Comparison of ENCODE assay signal across 9 mouse cellular contexts in genomic region chr15:77220137-77220536, GRCm38 (mm10).
A peak's percentile ranks its signal among the peaks of the same experiment; 100 is the strongest.
DNase-seq lines count a peak whose midpoint lies in the region; ATAC-seq and TF ChIP-seq lines count a peak whose summit lies in the region.
"Had no signal": no experiment of that assay in that cellular context is flagged by ENCODE, and none has a peak within 500 bp of the region (broad histone marks: within the 10 kb centered on the region; RNA-seq: fewer than 3 reads in every experiment).

No protein-coding gene starts in this region.

- peak; percentile 47; the same call in 1 of the 2 replicates for ATAC-seq in liver, embryonic 15.5 days (ENCODE audit: insufficient read depth)
- no peak for ATAC-seq in forebrain, embryonic 14.5 days
- no peak for ATAC-seq in midbrain, embryonic 13.5 days

- no peak for TF ChIP-seq POLR2A in testis, adult 2 months (IDR thresholded peaks at IDR 0.05; ENCODE audit: control insufficient read depth, low read depth, low read length)

- intact Hi-C loops in heart, postnatal 10 days (cut with DNase I) = no loop called here

- H3K4me1 ChIP-seq in testis, adult 2 months (ENCODE audit: control insufficient read depth, insufficient read depth, low read length) = no peaks in the 10 kb centered on the region
- H3K4me1 ChIP-seq in liver, embryonic 15.5 days (replicated peaks) = peaks cover 12% of the 10 kb centered on the region; the same call in 1 of the 2 replicates
- H3K4me1 ChIP-seq in forebrain, embryonic 14.5 days (ENCODE audit: control insufficient read depth, insufficient read depth, low read length) = peaks cover 3% of the 10 kb centered on the region; the same call in 1 of the 2 replicates
- H3K4me1 ChIP-seq in midbrain, embryonic 13.5 days (replicated peaks) = peaks cover 19% of the 10 kb centered on the region

- DNase-seq in testis, postnatal 14 days (ENCODE audit: low spot score) = no peak
- DNase-seq in c-Kit-positive CD71-negative TER-119-negative erythroid progenitor cells, embryonic 14.5 days (ENCODE audit: low read depth) = peak; percentile 12
- peak; percentile 63 to 67 for DNase-seq in heart, postnatal 10 days
- no peak for DNase-seq in spleen, adult 12 weeks (ENCODE audit: low spot score)
- DNase-seq in forebrain, embryonic 14.5 days (ENCODE audit: low spot score) = no peak

- H3K9ac ChIP-seq in liver, embryonic 15.5 days = no peak overlapping the region
- no peak overlapping the region for H3K9ac ChIP-seq in forebrain, embryonic 14.5 days (ENCODE audit: low read length)
- H3K9ac ChIP-seq in midbrain, embryonic 13.5 days (replicated peaks) = no peak overlapping the region

- H3K9me3 ChIP-seq in liver, embryonic 15.5 days (replicated peaks) = no peaks in the 10 kb centered on the region
- H3K9me3 ChIP-seq in forebrain, embryonic 14.5 days (replicated peaks; ENCODE audit: control insufficient read depth, low read length) = no peaks in the 10 kb centered on the region
- H3K9me3 ChIP-seq in midbrain, embryonic 13.5 days = no peaks in the 10 kb centered on the region

- H3K4me2 ChIP-seq in liver, embryonic 15.5 days = no peak overlapping the region
- no peak overlapping the region for H3K4me2 ChIP-seq in forebrain, embryonic 14.5 days (ENCODE audit: low read length)
- H3K4me2 ChIP-seq in midbrain, embryonic 13.5 days (replicated peaks) = no peak overlapping the region

- peak; percentile 25; the same call in 1 of the 2 replicates for TF ChIP-seq CTCF in testis, adult 2 months (IDR thresholded peaks at IDR 0.05; ENCODE audit: control insufficient read depth, insufficient read depth, insufficient replicate concordance, low read depth, low read length)

- H3K36me3 ChIP-seq in testis, adult 2 months (ENCODE audit: control insufficient read depth, insufficient read depth, low read length) = no peaks in the 10 kb centered on the region
- H3K36me3 ChIP-seq in liver, embryonic 15.5 days (replicated peaks) = no peaks in the 10 kb centered on the region
- H3K36me3 ChIP-seq in forebrain, embryonic 14.5 days (ENCODE audit: control insufficient read depth, insufficient read depth, low read length) = no peaks in the 10 kb centered on the region
- H3K36me3 ChIP-seq in midbrain, embryonic 13.5 days = no peaks in the 10 kb centered on the region

- no peak overlapping the region for H3K4me3 ChIP-seq in testis, adult 2 months (ENCODE audit: control insufficient read depth, low read depth, low read length)
- no peak overlapping the region for H3K4me3 ChIP-seq in liver, embryonic 15.5 days (replicated peaks)
- H3K4me3 ChIP-seq in forebrain, embryonic 14.5 days (ENCODE audit: low read depth, low read length) = no peak overlapping the region
- H3K4me3 ChIP-seq in midbrain, embryonic 13.5 days (replicated peaks) = no peak overlapping the region
- H3K4me3 ChIP-seq: erythroblast, embryonic 14.5 days had no signal

- H3K27me3 ChIP-seq in testis, adult 2 months (ENCODE audit: control insufficient read depth, insufficient read depth, low read length) = no peaks in the 10 kb centered on the region
- H3K27me3 ChIP-seq in liver, embryonic 15.5 days = no peaks in the 10 kb centered on the region
- no peaks in the 10 kb centered on the region for H3K27me3 ChIP-seq in forebrain, embryonic 14.5 days (replicated peaks; ENCODE audit: control insufficient read depth, insufficient read depth, low read length)
- H3K27me3 ChIP-seq in midbrain, embryonic 13.5 days = no peaks in the 10 kb centered on the region

- H3K27ac ChIP-seq in testis, adult 2 months (ENCODE audit: control insufficient read depth, insufficient read depth, low read depth, low read length) = no peak overlapping the region
- no peak overlapping the region for H3K27ac ChIP-seq in liver, embryonic 15.5 days (replicated peaks)
- no peak overlapping the region for H3K27ac ChIP-seq in forebrain, embryonic 14.5 days (ENCODE audit: low read depth, low read length)
- H3K27ac ChIP-seq in midbrain, embryonic 13.5 days = no peak overlapping the region

Comparison
In these comparisons a context has a peak if more than half of its experiments do, and no peak if none do; other contexts are left out.
1. DNase-seq: peak in c-Kit-positive CD71-negative TER-119-negative erythroid progenitor cells, embryonic 14.5 days (single experiment) and heart, postnatal 10 days (2 of 2); none in testis, postnatal 14 days (single experiment), spleen, adult 12 weeks (single experiment) and forebrain, embryonic 14.5 days (single experiment).